Mouse (Mus musculus) embryo, embryonic 11 days (tissue): ENCODE data around the gene Stat1.

ENCODE experiments used
- DNase-seq: peaks from one replicate; pipeline ENCODE4 v3.0.0-alpha.2; 2015

Stat1 gene

DNA sequence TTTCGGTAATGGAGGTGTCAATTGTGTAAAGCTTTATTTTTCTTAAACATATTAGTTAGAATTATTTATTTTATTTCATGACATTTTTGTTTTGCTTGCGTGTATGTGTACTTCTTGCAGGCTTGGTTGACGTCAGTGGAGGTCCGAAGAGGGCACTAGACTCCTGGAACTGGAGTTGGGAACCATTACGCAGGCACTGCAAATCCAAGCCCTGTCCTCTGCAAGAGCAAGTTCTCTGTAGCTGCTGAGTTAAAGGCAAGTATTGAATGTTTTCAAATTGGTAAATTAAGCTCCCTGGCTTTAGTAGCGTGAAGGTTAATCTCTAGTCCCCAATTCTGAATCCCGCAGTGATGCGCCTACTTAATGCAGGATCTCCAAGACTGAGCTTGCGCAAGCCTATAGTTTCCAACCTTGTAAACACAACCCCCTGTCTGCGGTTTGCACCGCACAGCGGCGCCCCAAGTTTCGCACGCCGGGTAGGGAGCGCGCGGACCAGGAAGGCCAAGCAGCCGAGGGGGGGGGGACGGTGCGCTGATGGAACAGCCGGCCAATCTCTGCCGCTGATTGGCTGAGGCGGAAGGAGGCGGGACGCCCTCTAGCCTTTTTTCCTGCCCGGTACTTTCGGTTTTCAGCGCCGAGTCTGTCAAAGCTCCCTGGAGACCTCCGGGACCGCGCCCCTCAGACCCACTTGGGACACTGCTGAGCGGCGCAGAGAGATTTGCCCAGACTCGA lies at the start of gene Stat1:
Gene Stat1, plus strand, starts transcription at position 581 of the 732 bp plus-strand sequence.
- DNase-seq, result peak; percentile 92

DNA sequence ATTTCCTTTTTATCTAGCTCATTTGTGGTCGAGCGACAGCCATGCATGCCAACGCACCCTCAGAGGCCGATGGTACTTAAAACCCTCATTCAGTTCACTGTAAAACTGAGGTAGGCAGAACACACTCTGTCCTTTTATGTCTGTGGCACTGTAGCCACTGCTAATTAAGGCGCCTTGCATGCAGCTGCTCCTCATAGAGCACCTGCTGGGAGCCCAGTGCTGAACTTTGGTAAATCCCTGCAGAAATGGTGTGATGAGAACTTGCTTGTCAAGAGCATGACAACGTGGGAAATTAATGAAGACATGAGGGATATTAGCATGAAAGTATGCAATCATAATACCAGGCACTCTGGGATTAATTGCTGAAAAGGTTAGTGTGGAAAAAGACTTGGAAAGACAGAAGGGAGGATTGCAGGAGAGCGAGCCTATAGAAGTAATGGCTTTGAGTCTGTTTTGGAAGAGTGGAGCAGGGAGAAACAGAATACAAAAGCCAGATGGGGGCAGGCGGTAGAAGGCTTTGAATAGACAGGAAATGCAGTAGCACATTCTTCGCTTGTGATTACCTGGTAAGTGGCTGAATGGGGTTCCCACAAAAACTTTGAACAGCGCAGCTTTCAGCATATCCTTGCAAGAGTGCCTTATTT lies 39.4 kb upstream of the Stat1 start:
- peak; percentile 54 for DNase-seq

DNA sequence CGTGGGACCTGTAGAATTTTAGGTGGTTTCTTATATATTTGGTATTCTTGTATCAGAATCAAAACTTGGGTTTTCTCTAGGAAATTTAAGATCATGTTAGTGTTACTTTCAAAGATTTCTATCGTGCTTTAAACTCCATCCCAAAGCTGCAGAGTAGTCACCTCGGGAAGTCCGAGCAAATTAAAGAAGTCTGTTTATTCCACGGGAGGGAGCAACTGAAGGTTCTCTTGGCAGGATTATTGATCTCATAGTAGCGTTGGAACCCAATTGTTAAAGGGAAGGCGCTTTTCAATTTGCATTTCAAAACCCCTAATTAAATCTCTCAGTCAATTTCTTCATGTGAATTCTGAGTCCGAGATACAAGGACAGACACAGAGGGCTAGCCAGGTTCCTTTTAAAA lies 38.9 kb upstream of the Stat1 start:
- no peak for DNase-seq

DNA sequence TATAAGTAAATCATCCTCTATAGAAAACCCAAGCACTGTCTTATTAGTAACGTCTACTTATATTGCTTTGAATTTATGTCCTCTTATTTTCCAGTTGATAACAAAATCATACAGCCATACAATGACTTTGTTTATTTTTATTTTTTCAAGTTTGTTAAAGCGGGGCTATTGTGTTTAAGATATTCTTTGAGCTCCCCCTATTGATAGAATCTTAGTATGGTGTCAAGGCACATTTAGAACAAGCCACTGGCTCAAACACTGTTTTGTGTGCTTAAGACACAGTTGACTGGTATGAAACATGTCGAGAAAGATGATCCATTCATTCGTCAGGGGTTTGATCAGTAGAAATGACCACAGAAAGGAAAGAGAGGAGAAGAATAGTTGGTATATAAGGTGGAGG lies 33.0 kb upstream of the Stat1 start:
- peak; percentile 22 for DNase-seq

DNA sequence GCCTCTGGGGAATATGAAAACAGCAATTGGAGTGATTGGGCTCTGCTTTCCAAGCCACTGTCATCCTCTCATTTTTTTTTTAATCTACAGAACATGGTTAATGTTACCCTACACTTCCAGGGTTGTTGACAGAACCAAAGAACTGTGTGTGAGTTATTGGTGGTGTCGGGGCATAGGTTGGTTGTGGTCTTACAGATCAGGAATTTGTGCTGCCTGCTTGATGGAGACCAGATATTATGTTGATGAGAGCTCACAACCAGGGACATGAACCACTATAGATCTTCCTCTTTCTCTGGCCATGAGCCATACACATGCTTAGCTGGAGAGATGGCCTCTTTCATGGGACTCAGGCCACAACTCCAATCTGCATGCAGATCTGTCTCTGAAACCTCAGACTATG lies 32.1 kb upstream of the Stat1 start:
- DNase-seq, result no peak

DNA sequence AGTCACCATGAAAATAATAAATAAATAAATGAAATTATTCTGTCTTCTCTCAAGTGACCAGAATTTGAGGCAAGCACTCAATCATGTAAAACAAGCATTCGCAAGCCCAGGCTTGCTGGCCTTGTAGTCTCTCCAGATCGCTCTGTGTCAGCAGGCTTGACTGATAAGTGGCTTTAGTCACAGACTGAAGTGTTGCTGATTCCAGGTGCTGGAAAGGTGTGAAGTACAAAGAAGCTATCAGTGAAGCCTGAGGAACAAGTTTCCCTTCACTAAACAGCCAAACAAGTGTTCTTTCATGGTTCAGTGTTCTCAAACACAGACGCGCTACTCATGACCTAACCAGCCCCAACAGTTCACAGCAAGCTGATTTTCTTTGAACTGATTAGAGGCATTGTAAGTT lies 30.6 kb upstream of the Stat1 start:
- DNase-seq, result no peak

DNA sequence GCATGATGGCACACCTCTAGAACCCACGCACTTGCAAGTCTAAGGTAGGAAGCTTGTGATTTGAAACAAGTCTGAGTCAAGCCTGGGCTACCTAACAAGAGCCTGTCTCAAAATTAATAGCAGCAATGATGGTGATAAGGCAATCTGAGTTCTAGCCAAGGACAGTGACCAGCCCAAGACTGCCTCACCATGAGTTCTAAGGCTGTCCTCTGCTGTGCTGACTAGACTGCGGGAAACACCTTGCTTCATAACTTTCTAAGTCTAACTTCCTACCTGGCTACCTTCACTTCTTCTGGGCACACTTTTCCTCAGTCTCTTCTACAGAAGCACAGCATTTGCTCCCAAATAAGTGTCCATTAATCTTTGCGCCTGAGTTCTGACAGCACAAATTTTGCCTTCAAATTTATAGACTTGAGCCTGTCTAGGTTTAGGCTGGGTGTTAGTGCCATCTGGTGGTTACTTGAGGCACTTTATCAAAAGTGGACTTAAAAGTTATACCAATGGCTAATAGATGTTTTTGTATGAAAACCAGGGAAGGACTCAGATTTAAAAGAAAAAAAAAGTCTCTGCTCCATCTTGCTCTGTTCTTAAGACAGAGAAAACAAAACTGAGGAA lies 20.5 kb upstream of the Stat1 start:
- DNase-seq, result peak; percentile 66

DNA sequence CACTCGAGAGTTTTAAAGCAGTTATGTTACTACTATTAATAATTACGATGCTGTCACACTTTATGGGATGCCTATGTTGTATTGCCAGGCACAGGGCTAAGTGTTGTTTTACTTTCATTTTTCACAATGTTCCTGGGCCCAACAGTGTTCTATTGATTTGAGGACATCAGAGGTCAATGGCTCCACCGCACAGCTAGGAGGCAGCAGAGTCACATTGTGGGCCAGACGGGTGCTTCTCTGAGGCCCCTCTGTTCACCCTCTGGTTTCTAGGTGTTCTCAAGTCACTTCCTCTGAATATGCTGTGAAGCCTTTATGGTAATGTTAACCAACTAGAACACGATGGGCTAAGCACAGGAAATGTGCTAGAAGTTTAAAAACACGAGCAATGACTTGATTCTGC lies 18.7 kb upstream of the Stat1 start:
- peak; percentile 18 for DNase-seq

DNA sequence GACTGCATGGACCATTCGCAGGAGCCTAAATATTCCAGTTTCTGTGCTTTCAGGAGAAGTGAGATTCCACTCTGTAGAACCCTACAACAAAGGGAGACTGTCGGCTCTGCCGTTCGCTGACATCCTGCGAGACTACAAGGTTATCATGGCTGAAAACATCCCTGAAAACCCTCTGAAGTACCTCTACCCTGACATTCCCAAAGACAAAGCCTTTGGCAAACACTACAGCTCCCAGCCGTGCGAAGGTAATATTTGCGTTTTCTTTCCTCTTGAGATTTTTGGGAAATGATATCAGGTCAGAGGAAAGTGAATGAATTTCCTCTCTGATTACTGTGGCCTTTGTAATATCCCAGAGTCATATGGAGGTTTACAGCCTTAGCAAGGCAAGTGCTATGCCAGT lies 16.4 kb upstream of the Stat1 start:
- DNase-seq, result no peak

DNA sequence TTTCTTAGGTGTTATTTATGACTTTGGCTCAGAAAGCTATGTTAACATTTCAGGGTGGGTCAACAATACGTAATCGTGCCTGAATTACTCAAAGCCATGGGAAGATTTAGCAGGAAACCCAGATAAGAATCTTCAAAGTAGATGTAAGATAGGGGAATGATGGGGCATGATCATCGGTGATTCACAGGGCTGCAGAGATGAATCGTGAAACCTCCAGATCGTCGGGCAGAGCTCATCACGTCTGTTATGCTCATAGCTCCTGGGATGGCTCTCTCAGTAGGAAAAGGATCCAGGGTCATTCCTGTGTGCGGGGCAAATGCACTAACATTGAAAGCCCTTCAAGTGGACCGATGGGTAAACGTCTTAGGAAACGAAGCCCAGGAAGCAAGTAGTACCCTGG lies 12.0 kb upstream of the Stat1 start:
- no peak for DNase-seq

DNA sequence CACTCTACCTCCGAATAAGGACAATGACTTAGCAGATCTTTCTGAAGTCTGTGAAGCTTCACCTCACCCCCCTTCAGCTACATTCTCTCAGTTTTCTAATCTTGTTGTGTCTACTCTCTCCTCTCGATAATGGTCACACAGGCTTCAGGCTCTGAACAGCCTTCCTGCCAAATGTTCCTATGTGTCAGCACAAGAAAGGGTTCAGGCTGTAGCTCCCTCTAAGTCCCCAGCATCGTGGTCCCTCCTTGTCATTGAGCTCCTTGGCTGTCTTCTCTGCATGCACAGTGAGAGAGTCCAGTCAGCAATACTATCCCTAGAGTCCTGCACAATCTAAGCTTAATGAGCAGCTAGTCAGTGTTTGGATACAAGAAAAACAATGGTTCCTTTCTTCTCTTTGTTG lies 8.0 kb upstream of the Stat1 start:
- no peak for DNase-seq

DNA sequence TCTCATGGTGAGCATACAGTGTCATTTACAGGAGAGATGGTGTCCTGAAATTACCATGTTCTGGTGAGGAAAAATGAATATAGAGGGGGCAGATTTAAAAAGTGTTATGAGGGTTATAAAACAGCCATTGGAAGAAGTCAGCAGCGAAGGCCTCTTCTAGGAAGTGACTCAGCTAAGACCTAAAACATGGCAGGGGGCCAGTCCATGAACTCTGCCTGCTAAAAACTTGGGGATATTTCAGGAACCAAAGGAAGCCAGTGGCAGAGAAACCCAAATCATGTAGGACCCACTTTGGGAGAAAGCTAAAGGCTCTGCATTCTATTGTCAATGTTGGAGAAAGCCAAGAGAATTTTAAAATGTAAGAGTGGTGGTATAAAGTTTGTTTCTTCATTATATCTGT lies 6.9 kb upstream of the Stat1 start:
- no peak for DNase-seq

DNA sequence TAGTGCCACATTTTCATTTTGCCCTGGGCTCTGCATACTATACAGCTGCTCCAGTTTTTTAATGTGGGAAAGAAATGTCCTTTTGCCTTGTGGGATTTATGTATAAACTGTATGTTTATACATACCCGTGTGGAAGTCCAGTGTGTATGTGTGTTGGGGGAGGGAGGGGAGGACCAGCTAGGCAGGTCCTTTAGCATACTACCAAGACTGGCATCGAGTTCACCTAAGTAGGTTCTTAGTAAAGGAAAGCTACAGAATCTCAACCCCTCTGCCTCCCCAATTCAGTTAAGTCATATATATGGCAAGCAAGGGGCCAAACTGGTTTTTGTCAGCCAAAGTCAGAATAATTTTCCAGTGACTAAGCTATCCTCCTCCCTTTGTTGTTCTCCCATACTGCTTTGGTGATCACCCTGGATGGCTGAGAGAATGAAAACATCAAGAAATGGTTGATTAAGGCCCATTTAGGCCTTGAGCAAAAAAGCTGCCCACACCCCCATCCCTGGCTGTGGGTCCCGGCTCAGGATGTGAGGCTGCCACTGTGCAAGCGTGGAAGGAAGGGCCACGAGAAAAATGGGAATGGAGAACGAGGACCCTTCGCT lies 6.1 kb upstream of the Stat1 start:
- DNase-seq, result no peak

DNA sequence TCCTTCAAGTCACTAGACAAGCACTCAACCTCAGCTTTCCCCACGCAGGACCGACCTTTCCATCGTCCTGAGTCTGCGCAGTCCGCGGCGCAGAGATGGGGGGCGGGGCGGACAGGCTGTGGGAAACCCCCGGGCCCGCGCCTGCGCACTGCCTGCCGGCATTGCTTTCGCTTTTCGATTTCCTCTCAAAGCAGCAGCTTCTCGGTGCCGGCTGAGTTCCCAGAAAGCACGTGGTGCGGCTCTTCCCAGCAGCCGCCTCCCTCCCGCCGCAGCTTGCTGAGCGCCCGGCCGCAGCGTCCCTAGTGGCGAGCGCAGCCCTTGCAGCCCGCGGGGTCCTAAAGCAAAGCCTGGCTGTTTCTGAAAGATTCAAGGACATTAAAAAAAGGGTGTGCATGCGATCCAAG lies 5.6 kb upstream of the Stat1 start:
- DNase-seq, result peak; percentile 96

DNA sequence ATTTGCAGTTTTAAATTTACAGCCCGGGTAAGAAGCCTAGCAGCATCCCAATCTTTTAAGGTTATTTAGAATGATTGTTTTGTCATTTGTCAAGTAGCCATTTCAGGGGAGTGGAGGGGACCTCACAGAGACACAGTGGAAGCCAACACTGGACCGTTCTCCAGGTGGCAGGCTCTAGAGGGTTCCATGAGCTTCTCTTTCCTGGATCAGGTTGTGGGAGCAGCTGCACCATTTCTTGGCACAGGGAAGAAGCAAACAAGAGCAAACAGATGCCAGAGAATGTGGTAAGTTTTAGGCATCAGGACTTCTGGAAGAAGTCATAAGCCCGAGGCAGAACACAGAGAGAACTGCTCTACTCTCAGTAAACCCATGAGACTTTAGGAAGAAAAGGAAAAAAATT lies 2.8 kb upstream of the Stat1 start:
- no peak for DNase-seq

DNA sequence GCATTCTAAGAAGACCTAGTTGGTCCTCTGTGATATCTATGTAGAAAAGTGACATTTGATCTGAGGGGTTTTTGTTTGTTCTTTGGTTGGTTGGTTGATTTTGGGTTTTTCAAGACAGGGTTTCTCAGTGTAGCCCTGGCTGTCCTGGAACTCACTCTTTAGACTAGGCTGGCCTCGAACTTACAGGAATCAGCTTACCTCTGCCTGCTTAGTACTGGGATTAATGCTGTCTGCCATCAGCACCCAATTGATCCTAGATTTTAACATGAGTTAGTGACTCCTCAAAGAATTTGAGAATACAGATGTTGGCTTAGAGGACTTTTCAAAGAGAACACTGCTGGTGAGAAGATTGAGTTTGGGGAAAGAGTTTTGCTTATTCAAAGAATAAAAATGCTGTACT lies 1.5 kb upstream of the Stat1 start:
- no peak for DNase-seq

DNA sequence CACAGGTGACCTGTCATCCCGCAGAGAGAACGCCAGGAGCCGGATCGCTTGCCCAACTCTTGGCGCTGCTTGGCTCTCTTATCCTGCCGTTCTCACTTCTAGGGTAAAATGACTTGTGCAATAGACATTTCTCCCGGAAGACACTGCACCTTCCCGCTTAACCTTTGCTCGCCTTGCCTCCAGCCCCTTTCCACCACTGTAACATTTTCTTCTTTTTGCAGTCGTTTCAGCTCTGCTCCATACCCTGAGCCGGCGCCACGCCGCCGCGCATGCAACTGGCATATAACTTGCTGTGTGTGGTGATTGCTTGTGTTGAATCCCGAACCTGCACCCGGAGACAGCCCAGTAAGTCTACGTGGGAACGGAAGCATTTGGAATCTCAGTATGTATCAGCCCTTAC lies 451 bp downstream of the Stat1 start:
- no peak for DNase-seq

DNA sequence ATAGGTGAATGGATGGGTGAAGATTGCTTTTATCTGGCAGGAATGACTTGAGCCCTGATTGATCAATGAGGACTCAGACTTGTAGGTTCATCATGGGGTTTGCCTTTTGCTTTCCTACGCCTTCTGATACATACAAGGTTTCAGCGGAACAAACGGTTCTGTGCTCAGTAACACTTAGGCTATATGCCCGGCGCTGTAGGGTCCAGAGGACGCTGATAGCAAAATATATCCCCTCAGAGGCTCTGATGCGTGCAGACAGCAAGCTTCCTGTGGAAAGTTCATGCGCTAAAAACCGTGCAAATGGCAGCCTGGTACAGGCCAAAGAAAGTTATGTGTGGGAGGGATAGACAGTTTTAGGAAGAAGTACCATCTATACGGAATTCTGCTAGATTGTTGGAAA lies 951 bp downstream of the Stat1 start:
- DNase-seq, result no peak

DNA sequence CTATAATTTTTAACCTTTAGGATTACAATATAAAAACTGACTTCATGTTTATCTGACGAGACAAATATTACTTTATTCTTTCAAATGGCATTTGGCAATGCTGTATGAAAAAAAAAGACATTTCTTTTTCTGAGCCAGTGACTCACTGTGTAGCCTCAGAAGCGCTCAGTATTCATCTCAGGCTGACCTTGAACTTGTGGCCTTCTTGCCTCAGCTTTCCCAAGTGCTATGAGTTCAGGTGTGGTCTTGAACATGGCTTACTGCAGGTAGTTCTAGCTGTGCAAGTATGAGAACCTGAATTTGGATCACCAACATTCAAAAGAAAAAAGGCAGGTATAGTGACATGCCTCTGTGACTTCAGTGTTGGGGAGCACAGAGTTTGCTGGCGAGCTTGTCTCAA lies 1.8 kb downstream of the Stat1 start:
- DNase-seq, result no peak

DNA sequence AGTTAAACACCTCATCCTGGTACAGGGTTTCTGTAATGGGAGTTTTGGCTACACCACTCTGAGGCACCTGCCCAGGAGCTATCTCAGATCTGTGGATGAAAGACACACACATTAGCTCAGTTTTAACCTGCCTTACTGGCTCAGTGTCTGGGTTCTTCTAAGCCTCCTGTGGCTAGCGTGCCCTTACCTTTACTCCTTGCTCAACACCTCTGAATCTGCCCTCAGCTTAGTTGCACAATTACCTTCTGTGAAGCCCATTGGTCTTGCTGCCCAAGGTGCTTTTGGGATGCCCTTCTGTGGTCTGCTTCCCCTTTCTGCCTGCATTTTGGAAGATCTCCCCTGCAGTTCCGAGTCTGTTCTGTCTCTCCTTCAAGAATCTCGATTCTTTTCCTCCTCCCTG lies 5.6 kb downstream of the Stat1 start:
- no peak for DNase-seq

DNA sequence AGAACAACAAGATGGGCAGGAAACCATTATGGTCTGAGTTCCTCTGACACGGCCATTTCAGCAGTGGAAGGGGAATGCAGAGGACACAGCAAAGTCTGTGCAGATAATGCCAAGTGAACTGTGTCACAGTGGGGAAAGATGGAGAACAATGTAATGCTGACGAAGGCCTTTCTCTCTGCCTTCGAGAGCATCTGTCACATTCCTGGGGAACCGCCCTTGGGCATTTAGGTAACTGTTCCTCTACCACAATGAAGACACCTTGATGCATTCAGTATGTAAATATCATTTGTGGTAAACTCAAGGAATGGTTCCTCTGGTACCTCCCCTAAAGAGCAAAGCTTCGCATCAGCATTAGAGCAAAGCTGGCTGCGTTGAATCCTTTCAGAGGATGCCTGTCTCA lies 8.1 kb downstream of the Stat1 start:
- no peak for DNase-seq

DNA sequence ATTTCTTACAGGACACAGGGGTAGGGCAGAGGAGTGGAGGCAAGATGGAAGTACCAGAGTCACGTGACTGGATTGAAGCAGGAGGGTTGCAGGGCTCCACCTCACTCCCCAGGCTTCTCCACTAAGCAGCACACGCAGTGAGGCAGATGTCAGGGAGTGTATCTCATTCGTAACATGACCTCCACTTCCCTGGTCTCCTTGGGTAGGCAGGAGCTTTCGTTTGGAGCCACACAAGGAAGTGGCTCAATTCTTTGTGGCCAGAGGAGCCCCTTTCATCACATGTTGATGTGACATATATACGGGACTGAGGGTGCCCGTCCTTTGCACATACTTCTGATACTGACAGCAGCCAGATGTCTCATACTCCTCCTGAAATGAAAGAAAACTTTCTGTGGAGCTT lies 10.6 kb downstream of the Stat1 start:
- no peak for DNase-seq

DNA sequence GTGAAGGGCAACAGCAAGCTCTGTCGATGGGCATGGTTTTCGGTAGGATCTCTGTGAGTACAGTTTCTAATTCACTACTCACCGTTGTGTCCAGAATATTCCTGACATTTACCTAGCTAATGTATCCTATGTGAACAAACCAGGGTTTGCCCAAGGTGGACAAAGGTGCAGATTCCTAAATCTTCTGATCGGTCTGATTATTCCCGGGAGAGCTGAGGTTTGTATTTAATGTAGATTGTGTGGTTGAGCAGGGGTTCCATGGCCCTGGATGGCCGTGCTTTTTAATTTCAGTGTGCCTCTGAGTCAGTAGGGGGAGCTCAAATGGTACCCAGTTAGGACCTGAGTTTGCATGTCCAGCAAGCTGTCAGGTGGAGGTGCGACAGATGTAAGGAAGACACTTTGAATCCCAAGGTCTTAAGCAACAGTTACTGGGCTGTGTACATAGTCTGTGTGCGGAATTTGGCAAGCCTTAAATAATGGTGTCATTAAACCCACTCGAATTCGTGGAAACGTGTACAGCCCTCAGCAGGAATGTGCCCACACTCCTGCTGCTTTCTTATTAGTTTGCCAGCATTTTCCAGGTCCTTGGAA lies 12.6 kb downstream of the Stat1 start:
- DNase-seq, result no peak

DNA sequence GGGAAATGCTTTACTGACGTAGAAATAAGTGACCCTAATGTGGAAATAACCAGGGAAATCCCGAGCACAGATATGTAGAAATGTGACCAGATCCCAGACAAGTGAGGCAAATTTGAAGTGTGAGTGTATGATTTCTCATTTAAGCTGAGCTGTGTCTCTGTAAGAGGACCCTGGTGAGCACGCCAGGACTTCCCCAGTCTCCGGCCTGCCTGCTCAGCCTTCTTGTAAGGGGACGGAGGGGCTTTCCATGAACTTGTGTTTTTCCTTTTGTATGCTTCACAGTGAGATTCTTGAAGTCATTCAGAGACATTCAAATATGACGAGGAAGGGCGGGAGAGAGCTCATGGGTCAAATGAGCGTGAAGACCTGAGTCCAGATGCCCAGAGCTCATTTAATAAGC lies 14.0 kb downstream of the Stat1 start:
- no peak for DNase-seq
